Mouse (Mus musculus) Muller cell, postnatal 12 days (primary cell): ENCODE data around the gene Efhc1.
"Not testable (repeated sequence)": the region's sequence is repeated elsewhere in the genome, so short reads cannot be mapped to it uniquely, and the experiment has no call there.

Source experiments
- DNase-seq: peaks from one replicate; pipeline ENCODE4 v3.0.0-alpha.2; 2015; ENCODE audit errors: inconsistent ontology term

The Efhc1 gene

GRCm38 (mm10) chr1:20951300-20951763 is at the start of gene Efhc1:
Efhc1 (plus strand) TSS chr1:20951626.
- DNase-seq = peak; percentile 98

GRCm38 (mm10) chr1:20905501-20906127 is 45.8 kb upstream of the Efhc1 start:
- DNase-seq = no peak

GRCm38 (mm10) chr1:20906128-20906515 is 45.3 kb upstream of the Efhc1 start:
- no peak for DNase-seq

GRCm38 (mm10) chr1:20908541-20908940 is 42.9 kb upstream of the Efhc1 start:
- DNase-seq = no peak

GRCm38 (mm10) chr1:20912115-20912514 is 39.3 kb upstream of the Efhc1 start:
- DNase-seq = peak; percentile 9

- DNase-seq = no peak
Measured at GRCm38 (mm10) chr1:20912527-20913171, 38.8 kb upstream of the Efhc1 start.

GRCm38 (mm10) chr1:20914769-20915168 is 36.7 kb upstream of the Efhc1 start:
- no peak for DNase-seq

GRCm38 (mm10) chr1:20915608-20916007 is 35.8 kb upstream of the Efhc1 start:
- DNase-seq = no peak

- DNase-seq = no peak
Measured at GRCm38 (mm10) chr1:20917496-20918050, 33.9 kb upstream of the Efhc1 start.

GRCm38 (mm10) chr1:20919728-20920127 is 31.7 kb upstream of the Efhc1 start:
- DNase-seq = no peak

- no peak for DNase-seq
Measured at GRCm38 (mm10) chr1:20921081-20921528, 30.3 kb upstream of the Efhc1 start.

GRCm38 (mm10) chr1:20922612-20923399 is 28.6 kb upstream of the Efhc1 start:
- DNase-seq = peak; percentile 60

GRCm38 (mm10) chr1:20925324-20925723 is 26.1 kb upstream of the Efhc1 start:
- not testable (repeated sequence) for DNase-seq

GRCm38 (mm10) chr1:20925926-20926325 is 25.5 kb upstream of the Efhc1 start:
- DNase-seq = no peak

- no peak for DNase-seq
Measured at GRCm38 (mm10) chr1:20926376-20926775, 25.1 kb upstream of the Efhc1 start.

- no peak for DNase-seq
Measured at GRCm38 (mm10) chr1:20928487-20928886, 22.9 kb upstream of the Efhc1 start.

- peak; percentile 24 for DNase-seq
Measured at GRCm38 (mm10) chr1:20933457-20933856, 18.0 kb upstream of the Efhc1 start.

- DNase-seq = no peak
Measured at GRCm38 (mm10) chr1:20935106-20935505, 16.3 kb upstream of the Efhc1 start.

- peak; percentile 36 for DNase-seq
Measured at GRCm38 (mm10) chr1:20939046-20939445, 12.4 kb upstream of the Efhc1 start.

GRCm38 (mm10) chr1:20940151-20940550 is 11.3 kb upstream of the Efhc1 start:
- no peak for DNase-seq

GRCm38 (mm10) chr1:20941322-20941721 is 10.1 kb upstream of the Efhc1 start:
- DNase-seq = no peak

GRCm38 (mm10) chr1:20941857-20942256 is 9.6 kb upstream of the Efhc1 start:
- no peak for DNase-seq
